Mouse (Mus musculus) fat pad, adult 2 months (tissue): ENCODE results near the gene Meaf6.

Experiments
- DNase-seq: peaks from one replicate; pipeline ENCODE4 v3.0.0-alpha.2; 2011; ENCODE audit warnings: low read depth, low spot score; ENCODE audit errors: extremely low read depth

Gene Meaf6

DNA sequence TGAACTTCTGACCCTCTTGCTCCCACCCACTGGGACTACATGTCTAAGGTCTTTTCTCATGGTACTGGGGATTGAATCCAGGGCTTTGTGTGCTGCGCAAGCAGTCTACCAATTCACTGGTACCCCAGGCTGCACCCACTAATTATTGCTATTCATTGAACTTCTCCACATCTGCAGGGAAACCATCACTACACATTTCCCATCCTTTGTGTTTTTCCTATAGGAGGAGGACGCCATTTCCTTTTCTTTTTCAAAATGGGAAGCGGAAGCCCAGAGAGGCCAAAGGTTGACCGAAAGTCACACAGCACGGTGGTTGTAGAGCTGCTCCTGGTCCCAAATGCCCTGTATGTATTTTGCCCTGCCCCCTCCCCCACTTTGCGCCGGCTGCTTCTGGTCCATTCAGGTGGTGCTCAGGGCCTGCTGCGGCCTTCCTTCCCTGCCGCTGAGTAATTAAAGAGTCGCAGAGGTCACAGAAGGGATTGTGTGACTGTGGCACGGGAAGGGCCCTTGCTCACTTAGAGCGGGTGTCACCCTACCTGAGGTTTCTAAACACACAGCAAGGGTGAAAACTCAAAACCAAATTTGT is 51.5 kb downstream of the Meaf6 start:
- no peak for DNase-seq

DNA sequence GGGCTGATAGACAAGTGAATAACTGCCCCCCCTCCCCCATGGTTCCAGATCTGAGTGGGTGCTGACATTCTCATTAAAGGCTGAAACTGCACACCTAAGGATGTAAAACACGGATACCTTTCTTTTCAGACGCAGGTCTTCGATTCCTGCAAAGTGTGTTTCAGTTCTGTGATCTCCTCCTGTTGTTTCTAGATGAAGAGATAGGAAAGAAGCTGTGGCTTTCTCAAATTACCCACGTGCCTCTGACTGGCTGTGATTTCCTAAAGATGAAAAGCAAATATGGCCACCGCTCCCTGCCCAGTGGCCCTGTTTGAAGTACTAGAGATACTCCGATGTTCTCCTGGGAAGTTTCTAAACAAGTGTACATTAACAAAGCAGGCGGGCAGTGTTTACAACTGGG is 53.4 kb downstream of the Meaf6 start:
- no peak for DNase-seq

DNA sequence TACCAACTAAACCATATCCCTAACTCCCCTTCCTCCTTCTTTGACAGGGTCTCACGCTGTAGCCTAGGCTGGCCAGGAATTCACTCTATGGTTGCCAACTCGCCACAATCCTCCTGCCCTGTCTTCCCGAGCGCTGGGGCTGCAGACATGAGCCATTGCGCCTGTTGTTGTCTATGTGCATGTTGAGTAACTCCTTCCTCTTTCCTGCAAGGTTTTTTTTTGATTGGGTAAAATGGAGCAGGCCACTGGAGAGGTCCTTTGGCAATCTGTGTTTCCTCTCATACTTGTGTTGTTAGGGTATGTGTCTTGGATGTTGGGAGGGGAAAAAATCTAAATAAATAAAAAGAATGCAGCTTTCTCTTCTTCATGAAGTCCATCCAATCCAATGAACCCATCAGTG is 59.3 kb downstream of the Meaf6 start:
- no peak for DNase-seq

DNA sequence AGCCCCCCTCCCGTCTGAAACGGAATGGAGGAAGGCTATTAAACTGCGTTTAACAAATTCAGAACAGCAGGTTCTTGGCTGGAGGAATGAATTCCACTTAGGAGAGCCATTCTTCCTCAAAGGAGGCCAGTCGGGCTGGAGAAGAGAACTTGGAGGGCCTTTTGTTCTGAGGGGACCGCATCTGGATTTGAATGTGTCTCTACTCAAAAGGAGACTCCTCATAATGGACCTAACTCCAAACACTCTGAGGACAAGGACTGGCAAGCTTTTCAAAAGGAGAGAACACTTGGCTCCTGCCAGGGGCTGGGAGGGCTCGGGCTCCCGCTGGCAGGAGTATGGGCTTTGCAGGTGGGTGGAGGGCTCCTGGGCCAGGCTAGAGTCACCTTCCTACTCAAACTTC is 59.7 kb downstream of the Meaf6 start:
- DNase-seq, result no peak

DNA sequence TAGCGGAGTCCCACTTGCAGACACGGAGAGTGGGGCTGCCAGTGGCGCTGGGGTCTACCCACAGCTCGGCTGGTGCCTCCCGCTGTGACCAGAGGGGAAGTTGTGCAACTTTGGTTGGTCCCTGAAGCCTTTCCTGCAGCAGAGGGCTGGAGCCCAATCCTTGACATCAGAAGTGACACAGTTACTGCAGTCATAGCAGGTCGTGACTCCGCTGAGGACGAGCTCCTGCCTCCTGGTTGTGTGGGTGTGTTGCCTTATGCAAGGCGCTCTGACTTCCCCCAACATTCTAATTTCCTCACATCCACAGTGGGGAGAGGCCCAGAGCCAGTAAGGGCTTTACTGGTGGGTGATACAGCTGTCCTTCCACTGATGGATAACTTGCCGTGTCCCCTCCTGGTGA is 60.3 kb downstream of the Meaf6 start:
- DNase-seq, result no peak

DNA sequence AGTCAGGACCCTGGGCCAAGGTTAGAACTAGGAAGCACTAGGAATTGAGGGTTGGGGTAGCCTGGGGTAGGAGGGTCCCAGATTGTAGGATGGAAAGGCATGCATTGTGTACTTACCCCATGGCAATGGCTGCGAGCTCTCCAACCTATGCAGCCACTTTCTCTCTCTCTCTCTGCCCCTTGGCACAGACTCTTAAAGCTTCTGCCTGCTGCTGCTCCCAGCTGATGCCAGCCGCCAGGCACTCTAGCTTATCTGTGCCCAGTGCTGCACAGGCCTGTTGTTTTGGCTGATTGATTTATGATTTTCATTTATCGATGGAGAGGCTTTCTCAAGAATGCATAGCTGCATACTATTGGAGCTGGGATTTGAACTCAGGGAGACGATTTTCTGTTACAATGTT is 63.0 kb downstream of the Meaf6 start:
- no peak for DNase-seq

DNA sequence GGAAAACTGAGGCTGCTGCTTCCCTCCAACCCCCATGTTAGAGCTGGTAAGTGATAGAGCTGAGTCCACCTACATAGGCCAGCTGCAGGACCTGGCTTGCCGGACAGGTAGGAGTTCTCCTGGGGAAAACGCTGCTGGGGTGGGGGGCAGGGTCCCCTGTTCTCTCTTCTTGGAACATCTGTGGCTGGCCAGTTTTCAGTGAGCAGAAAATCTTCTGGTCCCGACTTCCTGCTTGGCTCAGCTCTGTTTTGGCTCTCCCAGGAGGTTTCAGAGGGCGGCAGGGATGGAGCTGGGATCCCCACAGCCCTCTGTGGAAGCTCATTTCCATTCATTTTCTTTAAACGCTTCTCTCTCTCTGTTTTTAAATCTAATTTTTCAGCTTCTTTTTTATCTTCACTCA is 64.5 kb downstream of the Meaf6 start:
- DNase-seq, result no peak

DNA sequence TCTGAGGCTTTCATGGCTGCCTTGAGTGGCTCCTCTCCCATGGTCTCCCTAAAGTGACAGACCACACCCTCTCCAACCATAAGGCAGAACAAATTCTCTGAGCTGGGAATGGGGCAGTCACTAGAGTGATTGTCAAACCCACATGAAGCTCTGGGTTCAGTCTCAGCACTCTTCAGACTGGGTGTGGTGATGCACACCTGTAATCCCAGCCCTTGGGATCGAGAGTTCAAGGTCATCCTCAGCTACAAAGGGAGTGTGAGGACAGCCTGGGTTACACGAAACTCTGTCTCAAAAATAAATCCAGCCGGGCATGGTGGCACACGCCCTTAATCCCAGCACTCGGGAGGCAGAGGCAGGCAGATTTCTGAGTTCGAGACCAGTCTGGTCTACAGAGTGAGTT is 67.5 kb downstream of the Meaf6 start:
- DNase-seq, result no peak

DNA sequence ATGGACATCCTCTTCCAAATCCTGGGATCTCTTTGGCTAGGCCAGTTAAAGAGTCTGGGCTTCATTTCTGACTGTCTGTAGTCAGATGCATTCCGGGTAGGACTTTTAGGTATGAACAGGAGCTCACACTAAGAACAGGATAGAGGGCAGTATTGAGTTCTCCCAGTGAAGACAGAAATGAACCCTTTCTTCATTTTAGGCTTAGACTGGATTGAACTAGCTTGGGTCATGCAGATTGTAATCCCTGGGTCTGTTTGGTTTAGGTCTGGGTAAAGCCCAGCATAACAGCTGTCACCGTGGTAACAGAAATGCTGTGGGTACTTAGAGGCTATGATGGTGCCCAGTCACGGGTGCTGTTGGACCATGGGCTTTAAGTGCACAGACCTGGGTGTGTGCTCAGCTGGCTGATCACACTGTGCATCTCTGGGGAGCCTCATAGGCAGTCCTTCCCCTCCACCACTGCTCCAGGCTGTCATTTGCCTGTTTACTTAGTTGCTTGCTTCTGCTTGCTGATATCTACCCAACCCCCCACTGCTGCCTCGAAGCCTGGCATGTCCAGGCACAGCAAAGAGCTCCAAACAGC is 68.8 kb downstream of the Meaf6 start:
- DNase-seq, result no peak

DNA sequence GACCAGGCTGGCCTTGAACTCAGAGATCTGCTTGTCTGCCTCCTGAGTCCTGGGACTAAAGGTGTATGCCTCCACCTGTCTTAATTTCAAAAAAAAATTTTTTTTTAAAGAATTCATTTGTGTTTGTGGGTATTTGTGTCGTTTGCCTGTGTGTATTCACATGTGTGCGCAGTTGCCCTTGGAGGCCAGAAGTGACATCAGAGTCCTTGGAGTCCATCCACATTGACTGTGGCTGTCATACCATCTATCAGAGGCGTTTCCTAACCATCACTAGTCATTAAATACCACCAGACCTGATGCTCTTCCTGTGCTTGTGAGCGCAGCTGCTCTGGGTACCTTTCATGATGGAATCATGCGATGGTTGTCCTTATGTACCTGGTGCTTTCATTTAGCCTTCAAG is 70.7 kb downstream of the Meaf6 start:
- no peak for DNase-seq

DNA sequence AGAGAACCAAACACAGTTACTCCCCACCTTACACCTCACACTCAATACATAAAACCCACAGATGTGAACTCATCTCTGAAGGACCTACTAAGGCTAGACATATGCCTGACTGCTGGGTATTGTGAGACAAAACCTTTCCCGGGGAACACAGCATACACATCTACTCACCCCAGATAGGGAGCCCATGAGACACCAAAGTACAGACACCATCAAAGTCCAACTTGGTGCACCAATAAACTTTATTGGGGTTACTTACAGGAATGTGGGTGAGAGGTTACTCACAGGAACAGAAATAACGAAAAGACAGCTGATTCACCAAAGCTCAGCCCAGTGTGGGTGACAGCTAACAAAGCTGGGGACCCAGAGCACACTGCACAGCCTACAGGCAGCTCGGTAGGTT is 72.4 kb downstream of the Meaf6 start:
- no peak for DNase-seq

DNA sequence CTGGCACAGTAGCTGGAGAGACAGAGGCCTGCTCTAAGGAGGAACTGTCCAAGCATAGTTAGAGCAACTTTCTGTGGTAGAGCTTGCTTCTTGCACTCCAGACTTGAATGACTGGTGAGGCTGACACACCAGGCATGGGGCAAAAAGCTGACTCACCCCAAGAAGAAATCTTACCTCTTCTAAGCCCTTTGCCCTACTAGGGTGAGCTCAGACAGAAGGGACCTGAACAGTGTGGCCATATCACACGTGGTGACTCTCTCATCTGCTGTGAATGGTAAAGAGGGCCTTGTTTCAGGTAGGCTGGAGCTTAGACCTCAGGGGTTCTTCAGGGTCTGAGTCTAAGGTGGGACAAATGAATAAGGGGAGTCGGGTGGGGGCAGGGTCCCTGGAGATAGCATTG is 73.1 kb downstream of the Meaf6 start:
- DNase-seq, result no peak

DNA sequence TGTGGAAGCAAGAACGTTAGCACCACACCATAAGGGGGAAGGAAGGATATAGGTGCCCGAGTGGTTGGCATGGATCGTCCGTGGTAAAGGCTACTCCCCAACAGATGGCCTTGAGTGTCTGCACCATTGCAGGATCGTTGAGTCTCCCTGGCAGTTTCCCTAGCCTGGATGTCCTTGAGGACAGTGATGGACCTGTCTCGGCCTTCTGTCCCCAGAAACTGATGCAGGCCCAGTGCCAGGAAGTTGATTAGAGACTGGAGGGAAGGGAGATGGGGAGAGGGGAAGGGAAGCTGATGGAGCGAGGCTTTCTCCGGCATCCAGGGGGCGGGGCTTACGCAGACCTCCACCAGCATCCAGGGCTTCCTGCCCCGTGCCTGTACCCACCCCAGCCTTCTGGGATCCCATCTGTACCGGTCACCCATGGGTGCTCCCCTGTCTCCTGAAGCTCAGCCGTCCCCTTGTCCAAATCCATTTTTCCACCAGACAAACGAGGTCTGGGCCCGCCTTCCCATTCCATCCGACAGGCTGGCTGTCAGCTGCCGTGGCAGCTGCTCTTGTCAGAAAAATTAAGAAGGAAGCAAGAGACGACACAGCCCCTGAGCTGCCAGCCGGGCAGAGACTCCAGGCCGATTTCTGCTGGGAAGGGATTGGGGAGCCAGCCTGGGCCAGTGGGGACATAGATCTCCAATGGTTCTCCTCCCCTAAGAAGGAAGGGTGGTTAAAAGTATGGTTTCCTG is 73.8 kb downstream of the Meaf6 start:
- no peak for DNase-seq

DNA sequence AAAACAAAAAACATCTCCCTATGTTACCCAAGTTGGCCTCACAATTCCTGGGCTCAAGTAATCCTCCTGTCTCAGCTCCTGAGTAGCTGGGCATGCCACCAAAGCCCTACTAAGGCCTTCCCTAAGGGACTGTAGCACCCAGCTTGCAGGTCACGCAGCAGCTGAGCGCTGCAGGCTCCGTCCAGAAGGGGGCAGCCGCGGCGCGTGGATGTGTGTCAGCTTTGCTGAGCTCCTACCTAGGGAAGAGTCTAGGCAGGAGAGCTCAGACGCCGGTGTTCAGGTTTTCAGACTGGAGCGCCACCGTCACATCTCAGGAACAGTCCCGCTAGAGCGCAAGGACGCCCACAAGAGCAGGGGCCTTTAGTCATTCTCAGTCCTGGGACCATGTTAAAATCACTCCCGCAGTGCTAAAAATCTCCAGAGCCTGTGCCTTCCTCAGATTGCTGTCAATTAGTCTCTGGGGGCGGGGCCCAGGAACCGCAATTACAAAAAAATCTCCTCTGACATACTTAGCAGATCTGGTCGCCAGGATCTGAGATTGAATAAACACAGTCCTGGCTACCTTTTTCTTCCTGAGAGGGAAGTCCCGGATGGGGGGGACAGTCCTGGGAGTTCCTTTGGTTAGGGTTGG is 75.5 kb downstream of the Meaf6 start:
- DNase-seq, result no peak

DNA sequence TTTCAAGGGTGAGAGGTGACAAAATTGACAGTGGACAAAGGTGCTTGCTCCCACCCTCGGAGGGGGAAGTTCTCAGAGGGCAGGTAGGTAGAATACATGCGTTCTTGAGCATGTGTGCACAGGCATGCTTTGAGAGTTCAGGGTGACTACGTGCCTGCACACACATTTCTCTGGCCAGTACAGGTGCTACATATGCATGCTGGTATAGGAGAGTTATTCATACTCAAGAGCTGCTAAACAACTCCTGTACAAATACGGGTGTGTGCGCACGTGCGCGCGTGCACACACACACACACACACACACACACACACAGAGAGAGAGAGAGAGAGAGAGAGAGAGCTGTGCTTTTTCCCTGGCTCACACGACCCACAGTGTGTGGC is 76.0 kb downstream of the Meaf6 start:
- DNase-seq, result no peak

DNA sequence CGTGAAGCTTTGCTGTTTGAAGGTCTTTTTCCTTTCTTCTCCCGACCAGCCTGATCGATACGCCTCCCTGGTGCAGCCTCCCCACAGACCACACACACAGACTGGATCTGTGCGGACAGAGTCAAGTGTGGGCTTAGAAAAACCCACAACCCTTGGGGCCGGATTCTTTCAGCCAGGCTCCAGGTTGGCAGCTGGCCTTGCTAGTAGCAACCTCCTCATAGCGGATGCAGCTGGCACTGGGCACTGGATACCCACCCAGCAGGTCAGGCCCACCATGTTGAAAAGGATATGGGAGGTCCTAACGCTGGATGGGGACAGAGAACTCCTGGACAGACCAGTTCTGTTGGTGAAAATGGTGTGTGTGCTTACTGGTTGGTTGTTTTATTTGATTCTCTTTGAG is 76.5 kb downstream of the Meaf6 start:
- no peak for DNase-seq

DNA sequence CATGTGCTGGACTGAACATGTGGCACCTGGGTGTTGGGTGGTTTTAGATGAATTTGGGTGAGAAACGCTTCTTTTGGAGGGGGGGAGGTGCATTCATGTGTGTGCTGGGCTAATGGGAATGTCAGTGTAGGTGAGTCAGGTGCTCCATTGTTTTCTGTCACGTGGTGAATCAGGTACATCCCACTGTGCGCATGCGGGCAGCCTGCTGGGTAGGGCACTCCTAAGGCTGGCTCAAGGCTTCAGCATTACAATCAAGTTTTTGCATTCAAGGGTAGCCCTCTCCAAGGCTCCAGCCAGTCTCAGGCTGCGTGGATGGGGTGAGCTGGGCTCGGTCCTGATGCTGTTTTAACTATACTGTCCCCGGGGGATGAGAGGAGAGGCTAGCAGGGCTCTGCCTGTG is 77.8 kb downstream of the Meaf6 start:
- no peak for DNase-seq
